Mouse (Mus musculus) stomach, embryonic 16.5 days (tissue): ENCODE data around the gene Mettl23. TPM values are rescaled to one million over a fixed set of nuclear protein-coding genes. Genes with fewer than 3 reads are reported as not detected.
"Not testable (repeated sequence)": the region's sequence is repeated elsewhere in the genome, so short reads cannot be mapped to it uniquely, and the experiment has no call there.

Experiments used
- ATAC-seq: fragments of 200-750 bp; cut with Nextera tagmentation; 2 replicates; pipeline ENCODE4 v1.8.0; 2017; ENCODE audit warnings: moderate number of reproducible peaks, moderate TSS enrichment; ENCODE audit not compliant: insufficient read depth, low FRiP score
- H3K27ac ChIP-seq: fragments of 300-500 bp; sonication (generic); 2 replicates; pipeline ENCODE4 v1.5.1; 2014; ENCODE audit warnings: low read length
- H3K27me3 ChIP-seq: fragments of 300-500 bp; sonication (generic); 2 replicates; pipeline ENCODE4 v1.6.1; 2014; ENCODE audit warnings: low read length, control low read depth, mixed read lengths; ENCODE audit not compliant: control insufficient read depth, insufficient read depth
- H3K36me3 ChIP-seq: fragments of 300-500 bp; sonication (generic); 2 replicates; pipeline ENCODE4 v1.6.1; 2014; ENCODE audit warnings: low read length; ENCODE audit not compliant: control insufficient read depth, insufficient read depth
- H3K4me1 ChIP-seq: fragments of 300-500 bp; sonication (generic); 2 replicates; pipeline ENCODE4 v1.6.1; 2014; ENCODE audit warnings: low read length, control low read depth, mixed read lengths; ENCODE audit not compliant: control insufficient read depth, insufficient read depth
- H3K4me2 ChIP-seq: fragments of 300-500 bp; sonication (generic); 2 replicates; pipeline ENCODE4 v1.6.1; 2014; ENCODE audit warnings: low read depth, low read length, mixed read lengths
- H3K4me3 ChIP-seq: fragments of 300-500 bp; sonication (generic); replicated peaks from 2 replicates; pipeline ENCODE4 v1.5.1; 2014; ENCODE audit warnings: mild to moderate bottlenecking, low read length
- H3K9ac ChIP-seq: fragments of 300-500 bp; sonication (generic); 2 replicates; pipeline ENCODE4 v1.6.1; 2014; ENCODE audit warnings: low read length
- H3K9me3 ChIP-seq: fragments of 300-500 bp; sonication (generic); replicated peaks from 2 replicates; pipeline ENCODE4 v1.6.1; 2016; ENCODE audit warnings: low read length, control low read depth; ENCODE audit not compliant: control insufficient read depth
- WGBS: fragments of 180-500 bp; shearing (Covaris S2); extraction: QIAGEN DNeasy Blood & Tissue Kit; methylation state at CpG from one replicate; pipeline ENCODE4 v1.1.7; 2014; 5-methylcytosine and 5-hydroxymethylcytosine counted together
- polyA plus RNA-seq: library from polyadenylated mRNA; unstranded; fragments of >200 nt; fragmentation: Nextera tagmentation; extraction: Ambion mirVana; gene quantifications from 2 replicates; pipeline ENCODE4 v1.2.1, GENCODE M21; 2015

Gene Mettl23
- polyA plus RNA-seq, 1 experiment from 2014 or later, result 58.9 TPM

GRCm38 (mm10) chr11:116840748-116841147 is 2.3 kb upstream of the Mettl23 start:
- Histone ChIP-seq H3K27me3 (no peaks in the 10 kb centered on the region), H3K36me3 (peaks cover 39% of the 10 kb centered on the region), H3K27ac (no peak overlapping the region), H3K4me2 (peak overlapping the region; percentile 92), H3K9ac (peak overlapping the region; percentile 91), H3K4me1 (peaks cover 35% of the 10 kb centered on the region), H3K4me3 (peak overlapping the region; percentile 91), H3K9me3 (no peaks in the 10 kb centered on the region)
- WGBS, result 80% methylated on average over 4 of the region's 4 CpGs
- ATAC-seq, result no peak

GRCm38 (mm10) chr11:116842531-116843260 is 382 bp upstream of the Mettl23 start:
- no peaks in the 10 kb centered on the region for H3K27me3 ChIP-seq
- peaks cover 35% of the 10 kb centered on the region for H3K4me1 ChIP-seq
- H3K4me2 ChIP-seq, result peak overlapping the region; percentile 92
- WGBS, result under 1% methylated on average over 73 of the region's 73 CpGs
- peak overlapping the region; percentile 91 for H3K9ac ChIP-seq
- peak overlapping the region; percentile 100 for H3K27ac ChIP-seq
- no peaks in the 10 kb centered on the region for H3K9me3 ChIP-seq
- H3K4me3 ChIP-seq, result peak overlapping the region; percentile 91
- ATAC-seq, result peak; percentile 75
- H3K36me3 ChIP-seq, result peaks cover 23% of the 10 kb centered on the region

GRCm38 (mm10) chr11:116846593-116847181 is 3.6 kb downstream of the Mettl23 start:
- Histone ChIP-seq H3K9me3 (no peaks in the 10 kb centered on the region), H3K9ac (no peak overlapping the region), H3K4me1 (peaks cover 20% of the 10 kb centered on the region), H3K27ac (0 out of 2 replicates have a peak overlapping the region, but pooled peaks have one; percentile 18), H3K4me3 (no peak overlapping the region), H3K4me2 (no peak overlapping the region), H3K27me3 (no peaks in the 10 kb centered on the region), H3K36me3 (peaks cover 5% of the 10 kb centered on the region; the same call in 1 of the 2 replicates)
- 73% methylated on average over 4 of the region's 4 CpGs for WGBS
- ATAC-seq, result no peak

- WGBS, result 95% methylated on average over 3 of the region's 3 CpGs
- Histone ChIP-seq H3K9ac (no peak overlapping the region), H3K27ac (no peak overlapping the region; the same call in 1 of the 2 replicates), H3K4me3 (no peak overlapping the region), H3K36me3 (peaks cover 5% of the 10 kb centered on the region; the same call in 1 of the 2 replicates), H3K4me2 (no peak overlapping the region), H3K9me3 (no peaks in the 10 kb centered on the region), H3K27me3 (no peaks in the 10 kb centered on the region), H3K4me1 (peaks cover 16% of the 10 kb centered on the region)
- no peak for ATAC-seq
Observed at GRCm38 (mm10) chr11:116847187-116848085, 4.4 kb downstream of the Mettl23 start.

GRCm38 (mm10) chr11:116848086-116848876 is 5.2 kb downstream of the Mettl23 start:
- ATAC-seq, result no peak
- no peak overlapping the region for H3K4me2 ChIP-seq
- H3K4me1 ChIP-seq, result peaks cover 16% of the 10 kb centered on the region
- H3K36me3 ChIP-seq, result peaks cover 5% of the 10 kb centered on the region; the same call in 1 of the 2 replicates
- H3K9me3 ChIP-seq, result no peaks in the 10 kb centered on the region
- H3K9ac ChIP-seq, result no peak overlapping the region
- 67% methylated on average over 5 of the region's 5 CpGs for WGBS
- H3K4me3 ChIP-seq, result no peak overlapping the region
- H3K27me3 ChIP-seq, result no peaks in the 10 kb centered on the region
- H3K27ac ChIP-seq, result no peak overlapping the region

GRCm38 (mm10) chr11:116848877-116849178 is 5.8 kb downstream of the Mettl23 start:
- H3K36me3 ChIP-seq, H3K4me3 ChIP-seq, H3K9ac ChIP-seq, H3K27me3 ChIP-seq, H3K4me2 ChIP-seq, ATAC-seq, H3K9me3 ChIP-seq, H3K27ac ChIP-seq: not testable (repeated sequence)
- WGBS, result 73% methylated on average over 2 of the region's 2 CpGs
- peaks cover 16% of the 10 kb centered on the region for H3K4me1 ChIP-seq

GRCm38 (mm10) chr11:116849587-116849986 is 6.5 kb downstream of the Mettl23 start:
- Histone ChIP-seq H3K4me2 (no peak overlapping the region), H3K36me3 (peaks cover 5% of the 10 kb centered on the region; the same call in 1 of the 2 replicates)
- ATAC-seq, result no peak

GRCm38 (mm10) chr11:116850085-116850484 is 7.0 kb downstream of the Mettl23 start:
- Histone ChIP-seq H3K36me3 (peaks cover 5% of the 10 kb centered on the region; the same call in 1 of the 2 replicates), H3K27me3 (no peaks in the 10 kb centered on the region), H3K4me3 (peak overlapping the region; percentile 33), H3K4me2 (peak overlapping the region; percentile 86), H3K27ac (no peak overlapping the region), H3K9me3 (no peaks in the 10 kb centered on the region), H3K9ac (0 out of 2 replicates have a peak overlapping the region, but pooled peaks have one; percentile 46), H3K4me1 (peaks cover 16% of the 10 kb centered on the region)
- ATAC-seq, result no peak
- 25% methylated on average over 4 of the region's 4 CpGs for WGBS

More at GRCm38 (mm10) chr11:116849587-116849986, 6.5 kb downstream of the Mettl23 start:
- H3K4me1 ChIP-seq, result peaks cover 12% of the 10 kb centered on the region
- no peak overlapping the region for H3K27ac ChIP-seq
- H3K27me3 ChIP-seq, result no peaks in the 10 kb centered on the region
- H3K4me3 ChIP-seq, result no peak overlapping the region
- no peaks in the 10 kb centered on the region for H3K9me3 ChIP-seq
- no peak overlapping the region for H3K9ac ChIP-seq
